Comparison of ENCODE assay signal across 8 mouse cellular contexts in the genomic region with DNA sequence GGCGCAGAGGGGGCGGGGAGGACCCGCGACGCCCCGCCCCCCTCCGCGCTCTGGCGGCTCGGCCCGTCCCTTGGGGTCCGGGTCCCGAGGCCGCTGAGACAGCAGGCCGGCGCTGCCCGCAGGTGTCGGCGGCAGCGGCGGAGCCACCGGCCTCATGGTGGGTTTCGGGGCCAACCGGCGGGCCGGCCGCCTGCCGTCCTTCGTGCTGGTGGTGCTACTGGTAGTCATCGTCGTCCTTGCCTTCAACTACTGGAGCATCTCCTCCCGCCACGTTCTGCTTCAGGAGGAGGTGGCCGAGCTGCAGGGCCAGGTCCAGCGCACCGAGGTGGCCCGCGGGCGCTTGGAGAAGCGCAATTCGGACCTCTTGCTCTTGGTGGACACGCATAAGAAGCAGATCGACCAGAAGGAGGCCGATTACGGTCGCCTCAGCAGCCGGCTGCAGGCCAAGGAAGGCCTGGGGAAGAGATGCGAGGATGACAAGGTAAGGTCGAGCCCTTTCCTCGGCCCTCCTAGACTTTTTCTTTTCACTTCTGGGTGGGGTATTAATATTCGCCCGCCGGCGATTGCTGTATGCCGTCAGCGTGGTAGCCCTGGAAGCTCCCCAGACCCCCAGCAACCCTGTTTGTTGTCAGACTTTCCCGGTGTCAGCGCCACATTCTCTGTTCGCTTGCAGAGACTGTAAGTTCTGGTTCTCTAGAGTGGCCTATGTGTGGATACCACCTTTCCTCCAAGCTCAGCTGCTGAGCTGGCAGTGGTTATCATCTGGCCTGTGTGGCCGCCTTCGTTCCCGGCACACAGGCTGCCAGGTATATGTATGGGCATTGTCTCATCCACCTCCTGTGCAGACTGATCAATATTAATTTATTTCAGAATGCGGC. TPM values are rescaled to one million over a fixed set of nuclear protein-coding genes. Genes with fewer than 3 reads are reported as not detected.
DNase-seq lines count a peak whose midpoint lies in the region; ATAC-seq and TF ChIP-seq lines count a peak whose summit lies in the region.

No protein-coding gene starts in this region.

- intact Hi-C loops in left cerebral cortex, postnatal 25 days (cut with DNase I) = loop anchor here (2.0 kb wide), 1 partner anchor 90 kb away; the partner anchor contains the start of genes Ctdspl2 and Mageb3

- ATAC-seq in lung, embryonic 15.5 days (ENCODE audit: borderline replicate concordance, extremely low read depth, low FRiP score, low TSS enrichment) = no peak; the same call in 1 of the 2 replicates
- ATAC-seq in activated CD4-positive, CD25-positive, alpha-beta regulatory T cell, adult 4 months = peak; percentile 5
- ATAC-seq in embryonic facial prominence, embryonic 12.5 days (ENCODE audit: insufficient number of reproducible peaks, insufficient read depth, low FRiP score, low TSS enrichment) = peak; percentile 65
- ATAC-seq in heart, postnatal 0 days (ENCODE audit: insufficient read depth, low read depth) = peak; percentile 55
- peak; percentile 78 for ATAC-seq in midbrain, embryonic 15.5 days (replicated peaks)

- no peak for TF ChIP-seq EP300 in heart, postnatal 0 days (IDR thresholded peaks at IDR 0.05; ENCODE audit: low read depth)

- TF ChIP-seq CTCF in heart, postnatal 0 days (IDR thresholded peaks at IDR 0.05; ENCODE audit: low read depth) = no peak

- H3K27ac ChIP-seq in lung, embryonic 15.5 days = peak overlapping the region; percentile 75
- peak overlapping the region; percentile 55 for H3K27ac ChIP-seq in embryonic facial prominence, embryonic 12.5 days
- H3K27ac ChIP-seq in heart, postnatal 0 days (ENCODE audit: low read depth) = peak overlapping the region; percentile 77
- H3K27ac ChIP-seq in midbrain, embryonic 15.5 days = peak overlapping the region; percentile 90

- no peaks in the 10 kb centered on the region for H3K36me3 ChIP-seq in lung, embryonic 15.5 days
- no peaks in the 10 kb centered on the region for H3K36me3 ChIP-seq in embryonic facial prominence, embryonic 12.5 days
- no peaks in the 10 kb centered on the region for H3K36me3 ChIP-seq in heart, postnatal 0 days (replicated peaks; ENCODE audit: control insufficient read depth, insufficient read depth, low read length)
- H3K36me3 ChIP-seq in midbrain, embryonic 15.5 days (replicated peaks) = no peaks in the 10 kb centered on the region

- no peak for DNase-seq in lung, postnatal 25 days (ENCODE audit: low spot score)
- DNase-seq in heart, postnatal 0 days (ENCODE audit: low spot score) = peak; percentile 17
- DNase-seq in left cerebral cortex, postnatal 25 days (ENCODE audit: low spot score in 2 of 2) = peak; percentile 26 to 29
- no peak for DNase-seq in urinary bladder, postnatal 25 days (ENCODE audit: low spot score)

- peak overlapping the region; percentile 86 for H3K4me2 ChIP-seq in lung, embryonic 15.5 days
- H3K4me2 ChIP-seq in embryonic facial prominence, embryonic 12.5 days (replicated peaks) = peak overlapping the region; percentile 80
- H3K4me2 ChIP-seq in heart, postnatal 0 days (ENCODE audit: low read depth, low read length) = peak overlapping the region; percentile 88
- peak overlapping the region; percentile 71 for H3K4me2 ChIP-seq in midbrain, embryonic 15.5 days

- H3K9me3 ChIP-seq in lung, embryonic 15.5 days = no peaks in the 10 kb centered on the region
- no peaks in the 10 kb centered on the region for H3K9me3 ChIP-seq in embryonic facial prominence, embryonic 12.5 days
- no peaks in the 10 kb centered on the region for H3K9me3 ChIP-seq in heart, postnatal 0 days (replicated peaks; ENCODE audit: control insufficient read depth, low read length)
- no peaks in the 10 kb centered on the region for H3K9me3 ChIP-seq in midbrain, embryonic 15.5 days

- peak overlapping the region; percentile 70 for H3K9ac ChIP-seq in lung, embryonic 15.5 days
- peak overlapping the region; percentile 79 for H3K9ac ChIP-seq in embryonic facial prominence, embryonic 12.5 days
- H3K9ac ChIP-seq in heart, postnatal 0 days (replicated peaks; ENCODE audit: low read depth, low read length) = peak overlapping the region; percentile 80
- H3K9ac ChIP-seq in midbrain, embryonic 15.5 days = peak overlapping the region; percentile 78

- no peaks in the 10 kb centered on the region for H3K27me3 ChIP-seq in lung, embryonic 15.5 days
- no peaks in the 10 kb centered on the region for H3K27me3 ChIP-seq in embryonic facial prominence, embryonic 12.5 days
- H3K27me3 ChIP-seq in heart, postnatal 0 days (ENCODE audit: control insufficient read depth, insufficient read depth, low read length) = 0 out of 2 replicates have a peak, but pooled peaks cover 4% of the 10 kb centered on the region
- H3K27me3 ChIP-seq in midbrain, embryonic 15.5 days (replicated peaks) = peaks cover 34% of the 10 kb centered on the region

- peak overlapping the region; percentile 75 for H3K4me3 ChIP-seq in lung, embryonic 15.5 days
- peak overlapping the region; percentile 86 for H3K4me3 ChIP-seq in embryonic facial prominence, embryonic 12.5 days
- H3K4me3 ChIP-seq in heart, postnatal 0 days (ENCODE audit: low read depth, low read length) = peak overlapping the region; percentile 86
- H3K4me3 ChIP-seq in midbrain, embryonic 15.5 days = peak overlapping the region; percentile 77

- WGBS in lung, embryonic 15.5 days = under 1% methylated on average over 48 of the region's 63 CpGs
- 1% methylated on average over 63 of the region's 63 CpGs for WGBS in embryonic facial prominence, embryonic 12.5 days
- WGBS in heart, postnatal 0 days = under 1% methylated on average over 54 of the region's 63 CpGs
- WGBS in midbrain, embryonic 15.5 days = under 1% methylated on average over 55 of the region's 63 CpGs

- peaks cover 15% of the 10 kb centered on the region for H3K4me1 ChIP-seq in lung, embryonic 15.5 days
- peaks cover 19% of the 10 kb centered on the region for H3K4me1 ChIP-seq in embryonic facial prominence, embryonic 12.5 days
- H3K4me1 ChIP-seq in heart, postnatal 0 days (ENCODE audit: control insufficient read depth, insufficient read depth) = 0 out of 2 replicates have a peak, but pooled peaks cover 6% of the 10 kb centered on the region
- H3K4me1 ChIP-seq in midbrain, embryonic 15.5 days = peaks cover 33% of the 10 kb centered on the region

RNA-seq across cellular contexts. Expression of gene Casc4, which starts 0.5 kb away (rescaled TPM):
- 18.5 and 18.8 TPM in 2 replicates for polyA plus RNA-seq in lung, embryonic 15.5 days (2015; fragmentation: Nextera tagmentation; extraction: Ambion mirVana)
- 1 to 10 TPM; 1.9 to 2.5 TPM for polyA plus RNA-seq in activated CD4-positive, CD25-positive, alpha-beta regulatory T cell, adult 4 months (2017; shearing (Covaris generic))
- polyA plus RNA-seq in embryonic facial prominence, embryonic 12.5 days (2016; fragmentation: Nextera tagmentation; extraction: Ambion mirVana) = 24.8 and 25.0 TPM in 2 replicates
- total RNA-seq in heart, postnatal 0 days (2014; rRNA removed; ENCODE audit: low replicate concordance) = 18.7 and 21.9 TPM in 2 replicates
- 8.7 and 8.9 TPM in 2 replicates for polyA plus RNA-seq in heart, postnatal 0 days (2015; fragmentation: Nextera tagmentation; extraction: Ambion mirVana)
- 100 to 1,000 TPM; 113 to 119 TPM for total RNA-seq in left cerebral cortex, postnatal 25 days (2021)
- 27.5 and 33.1 TPM in 2 replicates for polyA plus RNA-seq in midbrain, embryonic 15.5 days (2015; fragmentation: Nextera tagmentation; extraction: Ambion mirVana)

Comparison
In these comparisons a context has a peak if more than half of its experiments do, and no peak if none do; other contexts are left out.
1. DNase-seq: peak in heart, postnatal 0 days (single experiment) and left cerebral cortex, postnatal 25 days (2 of 2); none in lung, postnatal 25 days (single experiment) and urinary bladder, postnatal 25 days (single experiment).
2. Peak in every context shown above with its lines, with median percentiles within 50 percentile points of each other: H3K27ac ChIP-seq, H3K4me2 ChIP-seq, H3K4me3 ChIP-seq and H3K9ac ChIP-seq.